Mouse (Mus musculus) midbrain, embryonic 10.5 days (tissue): ENCODE results near the gene Plin2. TPM values are rescaled to one million over a fixed set of nuclear protein-coding genes. Genes with fewer than 3 reads are reported as not detected.

Experiments used
- DNase-seq: peaks from one replicate; pipeline ENCODE4 v3.0.0-alpha.2; 2017; ENCODE audit warnings: low spot score
- H3K27ac ChIP-seq: fragments of 300-500 bp; sonication (generic); replicated peaks from 2 replicates; pipeline ENCODE4 v1.5.1; 2016; ENCODE audit warnings: mild to moderate bottlenecking
- H3K27me3 ChIP-seq: fragments of 300-500 bp; sonication (generic); 2 replicates; pipeline ENCODE4 v1.6.1; 2016; ENCODE audit warnings: low read depth, mild to moderate bottlenecking; ENCODE audit not compliant: poor library complexity, severe bottlenecking
- H3K36me3 ChIP-seq: fragments of 300-500 bp; sonication (generic); 2 replicates; pipeline ENCODE4 v1.6.1; 2016; ENCODE audit warnings: mild to moderate bottlenecking, moderate library complexity
- H3K4me1 ChIP-seq: fragments of 300-500 bp; sonication (generic); 2 replicates; pipeline ENCODE4 v1.6.1; 2016
- H3K4me3 ChIP-seq: fragments of 300-500 bp; sonication (generic); 2 replicates; pipeline ENCODE4 v1.5.1; 2016; ENCODE audit warnings: mild to moderate bottlenecking, moderate library complexity
- H3K9me3 ChIP-seq: fragments of 300-500 bp; sonication (generic); replicated peaks from 2 replicates; pipeline ENCODE4 v1.6.1; 2016; ENCODE audit warnings: mild to moderate bottlenecking
- WGBS: fragments of 180-500 bp; shearing (Covaris S2); methylation state at CpG from one replicate; pipeline ENCODE4 v1.1.7; 2016; 5-methylcytosine and 5-hydroxymethylcytosine counted together
- polyA plus RNA-seq: library from polyadenylated mRNA; unstranded; fragments of >200 nt; fragmentation: Nextera tagmentation; extraction: Ambion mirVana; gene quantifications from 2 replicates; pipeline ENCODE4 v1.2.1, GENCODE M21; 2016

The Plin2 gene
- polyA plus RNA-seq, 1 experiment from 2014 or later = 79.3 TPM

DNA sequence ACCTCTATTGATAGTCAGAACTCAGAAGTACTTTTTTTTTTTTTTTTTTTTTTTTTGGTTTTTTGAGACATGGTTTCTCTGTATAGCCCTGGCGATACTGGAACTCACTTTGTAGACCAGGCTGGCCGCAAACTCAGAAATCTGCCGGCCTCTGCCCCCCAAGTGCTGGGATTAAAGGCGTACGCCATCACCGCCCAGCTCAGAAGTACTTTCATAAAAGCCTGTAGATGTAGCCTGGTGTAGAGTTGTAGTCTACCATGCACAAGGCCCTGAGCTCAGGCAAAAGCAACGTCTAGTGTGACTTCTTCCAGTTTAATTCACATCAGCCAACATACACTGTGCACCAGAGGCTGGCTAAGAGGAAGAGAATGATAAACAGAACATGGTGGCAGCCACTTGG, 23.1 kb upstream of the Plin2 start:
- WGBS = 93% methylated on average over 7 of the region's 7 CpGs
- Histone ChIP-seq H3K27ac (no peak overlapping the region), H3K9me3 (no peaks in the 10 kb centered on the region), H3K4me3 (no peak overlapping the region), H3K27me3 (no peaks in the 10 kb centered on the region), H3K36me3 (no peaks in the 10 kb centered on the region), H3K4me1 (no peaks in the 10 kb centered on the region)
- no peak for DNase-seq

DNA sequence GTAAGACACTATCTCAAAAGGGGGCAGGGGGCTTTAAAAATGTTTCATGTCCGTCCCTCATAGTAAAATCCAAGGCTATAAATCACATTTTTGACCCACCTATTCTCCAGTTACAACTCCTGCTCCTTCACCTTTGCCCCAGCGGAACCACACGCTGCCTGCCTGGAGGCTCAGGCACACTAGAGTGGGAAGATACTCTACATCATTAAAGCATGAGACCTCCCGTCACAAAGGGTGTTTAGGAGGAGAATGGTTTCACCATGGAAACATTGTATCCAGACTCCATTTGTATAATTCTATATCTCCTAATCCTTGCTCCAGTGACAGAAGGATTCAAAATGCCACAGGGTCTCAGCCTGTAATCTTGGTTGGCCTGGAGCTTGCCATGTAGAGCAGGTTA, 21.4 kb upstream of the Plin2 start:
- H3K9me3 ChIP-seq = no peaks in the 10 kb centered on the region
- H3K4me1 ChIP-seq = no peaks in the 10 kb centered on the region
- no peaks in the 10 kb centered on the region for H3K27me3 ChIP-seq
- no peaks in the 10 kb centered on the region for H3K36me3 ChIP-seq
- 81% methylated on average over 4 of the region's 4 CpGs for WGBS
- no peak overlapping the region for H3K27ac ChIP-seq
- H3K4me3 ChIP-seq = no peak overlapping the region
- DNase-seq = no peak

DNA sequence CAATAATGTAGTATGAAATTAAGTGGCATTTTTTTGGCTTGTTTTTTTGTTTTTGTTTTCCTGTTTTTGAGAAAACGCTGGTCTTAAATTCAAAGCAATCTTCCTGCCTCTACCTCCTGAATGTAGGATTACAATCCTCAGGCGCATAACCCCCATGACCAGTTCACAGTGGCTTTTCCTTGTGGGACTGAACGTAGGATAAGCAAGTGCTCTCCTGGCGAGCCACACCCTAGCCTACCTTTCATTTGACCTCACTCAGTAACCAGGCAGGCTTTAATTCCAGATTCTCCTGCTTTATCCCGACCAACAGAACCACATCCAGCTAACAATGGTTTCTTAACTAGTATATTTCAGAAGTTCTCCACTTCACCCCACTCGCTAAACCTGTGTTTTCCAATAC, 20.9 kb upstream of the Plin2 start:
- no peaks in the 10 kb centered on the region for H3K4me1 ChIP-seq
- DNase-seq = no peak
- no peaks in the 10 kb centered on the region for H3K9me3 ChIP-seq
- H3K27me3 ChIP-seq = no peaks in the 10 kb centered on the region
- H3K27ac ChIP-seq = no peak overlapping the region
- no peak overlapping the region for H3K4me3 ChIP-seq
- H3K36me3 ChIP-seq = no peaks in the 10 kb centered on the region
- WGBS = 89% methylated on average over 6 of the region's 6 CpGs

GRCm38 (mm10) chr4:86690194-86690593, 20.3 kb upstream of the Plin2 start:
- Histone ChIP-seq H3K27ac (no peak overlapping the region), H3K27me3 (no peaks in the 10 kb centered on the region), H3K36me3 (no peaks in the 10 kb centered on the region), H3K4me3 (no peak overlapping the region), H3K9me3 (no peaks in the 10 kb centered on the region), H3K4me1 (no peaks in the 10 kb centered on the region)
- 73% methylated on average over 7 of the region's 7 CpGs for WGBS
- no peak for DNase-seq

DNA sequence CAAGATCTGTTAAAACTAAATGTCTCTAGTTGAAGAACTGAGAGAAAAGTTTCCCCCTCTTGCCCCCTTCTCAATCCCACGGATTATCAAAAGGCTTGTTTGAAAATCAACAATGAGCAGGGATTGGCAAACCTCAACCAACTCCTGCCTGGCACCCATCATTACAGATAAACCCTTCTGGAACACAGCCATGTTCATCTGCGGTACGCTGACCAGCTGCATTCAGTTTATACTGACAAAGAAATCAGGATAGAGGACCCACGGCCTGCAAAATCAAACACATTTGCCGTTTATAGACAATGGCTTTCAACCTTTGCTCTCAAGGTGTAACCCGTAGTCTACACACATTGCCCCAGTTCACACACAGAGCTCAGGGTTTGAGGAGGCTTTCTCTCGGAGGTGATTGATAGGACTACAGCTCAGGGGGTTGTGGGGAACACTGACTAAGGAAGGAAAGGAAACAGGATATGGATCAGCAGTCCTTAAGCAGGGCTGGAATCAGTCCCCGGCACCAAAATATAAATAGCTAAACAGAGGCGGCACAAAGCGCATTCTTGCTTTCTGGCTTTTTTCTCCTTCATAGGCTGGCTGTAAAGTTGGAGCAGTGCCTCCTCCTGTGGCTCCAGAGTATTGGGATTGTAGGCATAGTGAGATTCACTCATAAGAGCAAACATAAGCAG, 19.3 kb upstream of the Plin2 start:
- Histone ChIP-seq H3K27me3 (no peaks in the 10 kb centered on the region), H3K36me3 (no peaks in the 10 kb centered on the region), H3K4me1 (no peaks in the 10 kb centered on the region), H3K9me3 (no peaks in the 10 kb centered on the region), H3K27ac (no peak overlapping the region), H3K4me3 (no peak overlapping the region)
- no peak for DNase-seq
- 87% methylated on average over 10 of the region's 10 CpGs for WGBS

- no peak overlapping the region for H3K27ac ChIP-seq
- 81% methylated on average over 3 of the region's 3 CpGs for WGBS
- H3K4me3 ChIP-seq = no peak overlapping the region
- no peaks in the 10 kb centered on the region for H3K27me3 ChIP-seq
- H3K4me1 ChIP-seq = no peaks in the 10 kb centered on the region; the same call in 1 of the 2 replicates
- no peak for DNase-seq
- H3K9me3 ChIP-seq = no peaks in the 10 kb centered on the region
- no peaks in the 10 kb centered on the region for H3K36me3 ChIP-seq
Measured at GRCm38 (mm10) chr4:86686564-86686963, 16.7 kb upstream of the Plin2 start.

DNA sequence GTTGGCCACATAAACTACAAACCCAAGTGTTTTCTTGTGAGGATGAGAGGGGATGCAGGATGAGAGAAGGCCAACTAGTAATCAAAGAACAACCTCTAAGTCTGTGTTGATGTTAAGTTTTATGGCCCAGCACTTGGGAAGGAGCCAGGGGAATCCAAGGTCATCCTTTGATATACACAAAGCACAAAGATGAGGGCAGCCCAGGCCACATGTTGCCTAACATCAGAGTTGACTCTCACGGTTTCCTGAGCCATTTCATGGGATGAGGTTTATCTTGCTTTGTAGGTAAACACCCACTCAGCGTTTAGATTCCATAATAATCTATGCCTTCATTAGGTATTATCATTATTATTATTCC, 16.1 kb upstream of the Plin2 start:
- Histone ChIP-seq H3K9me3 (no peaks in the 10 kb centered on the region), H3K4me3 (no peak overlapping the region), H3K27ac (no peak overlapping the region), H3K36me3 (no peaks in the 10 kb centered on the region), H3K4me1 (no peaks in the 10 kb centered on the region; the same call in 1 of the 2 replicates), H3K27me3 (no peaks in the 10 kb centered on the region)
- WGBS = 75% methylated on average over 2 of the region's 2 CpGs
- no peak for DNase-seq

- 81% methylated on average over 11 of the region's 11 CpGs for WGBS
- no peak overlapping the region for H3K27ac ChIP-seq
Measured at GRCm38 (mm10) chr4:86685231-86686008, 15.6 kb upstream of the Plin2 start.

DNA sequence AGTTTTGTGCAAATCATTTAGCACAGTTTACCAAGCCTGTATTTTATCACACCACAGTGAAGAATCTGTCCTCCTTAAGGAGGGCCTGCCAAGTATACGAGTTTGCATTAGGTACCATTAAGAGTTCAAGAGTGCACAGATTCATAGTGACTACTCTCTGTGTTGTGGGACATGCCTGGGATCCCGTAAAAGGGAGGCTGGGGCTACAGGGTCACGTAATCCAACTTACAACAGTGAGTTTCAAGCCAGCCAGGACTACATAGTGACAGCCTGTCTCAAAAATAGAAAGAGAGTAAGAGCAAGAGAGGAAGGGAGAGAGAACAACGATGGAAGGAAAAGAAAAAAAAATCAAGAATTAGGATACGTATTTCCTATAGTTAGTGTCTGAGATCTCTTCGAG, 14.9 kb upstream of the Plin2 start:
- Histone ChIP-seq H3K27ac (no peak overlapping the region), H3K4me3 (no peak overlapping the region), H3K27me3 (no peaks in the 10 kb centered on the region), H3K9me3 (no peaks in the 10 kb centered on the region), H3K4me1 (no peaks in the 10 kb centered on the region; the same call in 1 of the 2 replicates), H3K36me3 (no peaks in the 10 kb centered on the region)
- no peak for DNase-seq
- 90% methylated on average over 6 of the region's 6 CpGs for WGBS

More at GRCm38 (mm10) chr4:86685231-86686008, 15.6 kb upstream of the Plin2 start:
- Histone ChIP-seq H3K4me1 (no peaks in the 10 kb centered on the region; the same call in 1 of the 2 replicates), H3K4me3 (no peak overlapping the region), H3K27me3 (no peaks in the 10 kb centered on the region), H3K36me3 (no peaks in the 10 kb centered on the region), H3K9me3 (no peaks in the 10 kb centered on the region)
- no peak for DNase-seq

DNA sequence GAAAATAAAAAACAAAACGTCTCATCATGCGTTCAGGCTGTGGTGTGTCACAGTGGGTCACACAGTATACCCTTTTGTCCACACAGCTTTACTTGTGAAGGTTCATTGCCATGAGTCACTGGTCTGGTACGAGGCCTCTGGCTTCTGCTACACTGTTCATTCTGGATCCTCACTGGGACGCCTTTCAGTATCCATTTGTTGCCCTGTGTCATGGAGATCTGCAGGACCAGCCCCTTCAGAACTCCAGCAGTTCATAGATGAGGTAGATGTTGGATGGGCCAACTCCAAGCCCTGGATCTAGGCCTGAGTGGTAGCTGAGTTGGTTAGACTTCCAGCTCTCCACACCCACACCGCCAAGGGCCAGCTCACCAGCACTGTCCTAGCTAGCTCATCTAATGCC, 13.9 kb upstream of the Plin2 start:
- DNase-seq = no peak
- Histone ChIP-seq H3K9me3 (no peaks in the 10 kb centered on the region), H3K4me3 (no peak overlapping the region), H3K4me1 (no peaks in the 10 kb centered on the region; the same call in 1 of the 2 replicates), H3K36me3 (no peaks in the 10 kb centered on the region), H3K27ac (no peak overlapping the region), H3K27me3 (no peaks in the 10 kb centered on the region)
- WGBS = 87% methylated on average over 5 of the region's 5 CpGs

- Histone ChIP-seq H3K27ac (no peak overlapping the region), H3K4me1 (no peaks in the 10 kb centered on the region; the same call in 1 of the 2 replicates), H3K27me3 (no peaks in the 10 kb centered on the region), H3K4me3 (no peak overlapping the region), H3K9me3 (no peaks in the 10 kb centered on the region), H3K36me3 (no peaks in the 10 kb centered on the region)
- 92% methylated on average over 5 of the region's 5 CpGs for WGBS
- DNase-seq = no peak
Measured at GRCm38 (mm10) chr4:86683280-86683679, 13.4 kb upstream of the Plin2 start.

DNA sequence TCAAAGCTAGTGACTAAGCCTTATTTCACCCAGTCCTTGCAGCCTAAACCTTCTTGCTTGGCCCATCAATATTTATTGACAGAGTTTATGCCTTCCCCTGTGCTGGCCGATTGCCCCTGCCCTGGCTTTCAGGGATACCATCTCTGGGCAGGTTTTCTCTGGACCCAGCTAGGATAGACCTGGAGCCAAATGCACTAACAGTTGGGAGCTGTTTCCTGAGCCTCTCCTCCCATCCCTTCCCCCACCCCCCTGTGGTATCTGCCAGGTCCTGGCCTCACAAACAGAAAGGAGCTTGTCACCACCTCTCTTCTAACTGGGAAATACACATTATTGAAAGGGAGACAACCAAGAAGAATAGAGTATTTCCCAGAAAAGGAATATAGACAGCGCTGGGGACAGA, 12.0 kb upstream of the Plin2 start:
- Histone ChIP-seq H3K9me3 (no peaks in the 10 kb centered on the region), H3K4me1 (no peaks in the 10 kb centered on the region; the same call in 1 of the 2 replicates), H3K4me3 (no peak overlapping the region), H3K27ac (no peak overlapping the region), H3K36me3 (no peaks in the 10 kb centered on the region), H3K27me3 (no peaks in the 10 kb centered on the region)
- no peak for DNase-seq
- WGBS = 76% methylated on average over 2 of the region's 2 CpGs

GRCm38 (mm10) chr4:86681421-86681820, 11.6 kb upstream of the Plin2 start:
- no peak for DNase-seq
- no peaks in the 10 kb centered on the region for H3K27me3 ChIP-seq
- 29% methylated on average over 3 of the region's 3 CpGs for whole genome bisulfite sequencing
- no peak overlapping the region for H3K27ac ChIP-seq
- H3K9me3 ChIP-seq = no peaks in the 10 kb centered on the region
- no peak overlapping the region for H3K4me3 ChIP-seq
- H3K4me1 ChIP-seq = no peaks in the 10 kb centered on the region; the same call in 1 of the 2 replicates
- H3K36me3 ChIP-seq = no peaks in the 10 kb centered on the region
